Mouse (Mus musculus) neural tube, embryonic 10.5 days (tissue): ENCODE data around the gene Ryr1.

Experiments used
- DNase-seq: peaks from one replicate; pipeline ENCODE4 v3.0.0-alpha.2; 2017; ENCODE audit warnings: low spot score; ENCODE audit errors: extremely low spot score

The Ryr1 gene

DNA sequence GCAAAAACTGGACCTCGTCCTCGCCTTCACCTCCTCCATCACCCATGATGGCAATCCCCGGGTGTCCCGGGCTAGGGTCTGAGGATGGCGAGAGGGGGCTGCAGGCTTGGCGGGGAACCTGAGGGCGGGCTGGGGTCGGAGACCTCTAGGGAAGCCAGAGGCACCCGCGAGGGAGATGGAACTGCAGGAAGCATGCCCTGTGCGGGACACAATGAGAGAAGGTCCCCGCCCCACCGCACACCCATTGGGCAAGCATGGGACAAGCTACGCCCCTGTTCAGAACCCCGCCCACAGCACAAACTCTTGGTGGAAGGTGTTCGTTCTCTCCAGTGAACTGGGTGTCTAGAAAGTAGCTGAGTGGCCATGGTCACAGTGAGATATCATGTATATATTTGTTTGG is at the start of gene Ryr1:
Gene Ryr1 (minus strand): TSS at position 210 of the 400 bp plus-strand sequence.
- DNase-seq, result peak; percentile 72

DNA sequence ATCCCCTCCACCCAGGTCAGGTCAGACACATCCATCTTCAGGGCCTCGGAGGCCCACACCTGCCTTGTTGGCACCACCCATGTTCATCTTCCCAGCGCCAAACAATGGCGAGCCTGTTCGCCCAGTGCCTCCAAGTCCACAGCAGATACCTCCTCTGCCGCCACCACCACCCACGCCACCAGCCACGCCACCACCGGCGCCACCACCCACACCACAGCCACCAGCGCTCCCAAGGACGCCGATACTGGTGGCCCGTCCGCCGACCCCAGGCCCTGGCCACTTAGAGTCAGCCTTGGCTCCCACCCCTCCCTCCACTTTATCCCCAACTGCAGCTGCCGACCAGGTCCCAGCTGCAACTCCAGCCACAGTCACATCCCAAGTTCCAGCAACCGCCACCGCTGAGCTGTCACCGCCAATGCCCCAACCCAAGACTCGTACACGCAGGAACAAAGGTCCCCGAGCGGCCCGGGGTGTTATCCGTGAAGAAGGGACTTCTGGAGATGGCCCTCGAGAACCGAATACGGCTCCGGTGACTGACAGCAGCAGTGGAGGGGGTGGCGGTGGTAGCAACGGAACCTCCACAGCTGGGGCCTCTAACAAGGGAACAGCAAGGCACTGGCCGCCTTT is 47.5 kb upstream of the Ryr1 start:
- DNase-seq, result peak; percentile 42

DNA sequence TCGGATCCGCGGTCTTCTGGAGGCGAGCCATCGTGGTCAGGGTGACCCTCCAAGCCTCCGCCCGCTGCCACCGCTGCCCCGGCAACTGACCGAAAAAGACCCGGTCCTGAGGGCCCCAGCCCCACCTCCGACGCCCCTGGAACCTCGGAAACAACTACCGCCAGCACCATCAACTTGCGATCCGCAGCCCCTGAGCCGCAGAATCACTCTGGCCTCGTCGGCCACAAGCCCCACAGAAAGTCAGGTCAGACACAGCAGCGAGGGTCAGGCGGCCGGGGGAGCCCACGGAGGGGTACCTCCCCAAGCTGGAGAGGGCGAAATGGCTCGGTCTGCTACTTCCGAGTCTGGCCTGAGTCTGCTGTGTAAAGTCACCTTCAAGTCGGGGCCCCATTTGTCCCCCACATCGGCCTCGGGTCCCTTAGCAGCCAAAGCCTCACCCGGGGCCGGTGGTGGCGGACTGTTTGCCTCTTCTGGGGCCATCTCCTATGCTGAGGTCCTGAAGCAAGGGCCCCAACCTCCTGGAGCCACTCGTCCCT is 46.7 kb upstream of the Ryr1 start:
- DNase-seq, result peak; percentile 45

DNA sequence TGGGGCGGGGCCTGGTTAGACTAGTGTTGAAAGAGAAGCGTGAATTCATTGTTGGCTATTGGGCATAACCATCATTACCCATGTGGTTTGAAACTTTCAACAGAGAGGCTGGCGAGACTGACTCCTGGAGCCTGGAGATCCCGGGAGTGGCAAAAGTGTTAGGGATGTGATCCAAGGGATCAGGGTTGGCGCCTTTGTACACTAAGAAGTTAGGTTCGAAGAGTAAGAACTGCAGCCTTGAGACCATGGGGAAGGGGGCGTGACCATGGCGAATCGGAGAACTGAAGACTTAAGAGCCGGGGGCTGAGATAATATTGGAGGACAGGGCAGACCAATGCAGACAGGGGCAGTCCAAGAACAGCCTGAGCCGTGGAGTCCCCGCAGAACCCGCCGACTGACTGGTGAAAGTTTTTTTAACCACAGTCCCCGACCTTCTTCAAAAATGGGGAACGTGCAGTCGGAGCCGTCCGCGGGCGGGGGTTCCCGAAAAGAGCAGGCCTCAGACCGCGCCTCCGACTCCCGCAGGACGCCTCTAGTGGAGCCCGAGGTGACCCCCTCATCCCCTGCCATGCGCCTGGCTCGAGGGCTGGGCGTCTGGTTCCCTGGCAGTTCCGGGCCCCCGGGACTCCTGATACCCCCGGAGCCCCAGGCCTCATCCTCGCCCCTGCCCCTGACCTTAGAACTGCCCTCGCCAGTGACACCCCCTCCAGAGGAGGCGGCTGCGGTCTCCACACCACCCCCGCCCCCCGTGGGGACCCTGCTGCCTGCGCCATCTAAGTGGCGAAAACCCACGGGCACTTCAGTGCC is 46.0 kb upstream of the Ryr1 start:
- peak; percentile 38 for DNase-seq

DNA sequence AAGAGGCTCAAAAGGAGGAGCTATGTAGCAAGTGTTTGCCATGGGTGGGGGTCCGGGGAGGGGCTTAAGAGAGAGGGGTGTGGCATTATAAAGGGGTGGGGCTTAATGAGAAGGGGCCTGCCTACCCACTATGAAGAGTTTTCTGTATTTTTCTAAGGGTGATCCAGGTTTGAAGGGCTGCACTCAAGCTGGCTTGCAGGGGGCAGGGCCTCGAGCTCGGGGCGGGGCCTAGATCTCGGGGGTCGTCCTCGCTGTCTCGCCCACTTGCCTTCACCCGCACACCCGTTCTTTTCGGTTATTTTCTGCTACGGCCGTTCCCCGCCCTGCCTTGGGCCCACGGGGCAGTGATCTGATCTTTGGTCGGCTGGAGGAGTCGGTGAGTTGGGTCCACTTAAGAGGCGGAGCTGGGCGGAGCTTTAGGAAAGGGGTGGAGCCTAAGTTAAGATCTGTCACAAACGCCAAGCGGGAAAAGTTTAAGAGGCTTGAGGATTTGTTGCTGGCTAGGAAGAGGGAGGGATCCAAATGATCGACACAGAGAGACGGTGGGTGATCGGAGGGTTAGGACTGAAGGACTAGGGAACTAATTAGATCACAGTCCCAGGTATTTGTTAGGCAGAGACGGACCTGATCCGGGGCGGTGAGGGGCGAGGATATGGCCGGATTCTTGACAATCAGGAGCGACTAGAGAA is 45.2 kb upstream of the Ryr1 start, which contains the start of the genes Ggn and Spred3:
Gene Ggn (plus strand): TSS at position 145 of the 689 bp plus-strand sequence.
Gene Spred3 (minus strand): TSS at position 346 of the 689 bp plus-strand sequence.
- DNase-seq, result peak; percentile 66

DNA sequence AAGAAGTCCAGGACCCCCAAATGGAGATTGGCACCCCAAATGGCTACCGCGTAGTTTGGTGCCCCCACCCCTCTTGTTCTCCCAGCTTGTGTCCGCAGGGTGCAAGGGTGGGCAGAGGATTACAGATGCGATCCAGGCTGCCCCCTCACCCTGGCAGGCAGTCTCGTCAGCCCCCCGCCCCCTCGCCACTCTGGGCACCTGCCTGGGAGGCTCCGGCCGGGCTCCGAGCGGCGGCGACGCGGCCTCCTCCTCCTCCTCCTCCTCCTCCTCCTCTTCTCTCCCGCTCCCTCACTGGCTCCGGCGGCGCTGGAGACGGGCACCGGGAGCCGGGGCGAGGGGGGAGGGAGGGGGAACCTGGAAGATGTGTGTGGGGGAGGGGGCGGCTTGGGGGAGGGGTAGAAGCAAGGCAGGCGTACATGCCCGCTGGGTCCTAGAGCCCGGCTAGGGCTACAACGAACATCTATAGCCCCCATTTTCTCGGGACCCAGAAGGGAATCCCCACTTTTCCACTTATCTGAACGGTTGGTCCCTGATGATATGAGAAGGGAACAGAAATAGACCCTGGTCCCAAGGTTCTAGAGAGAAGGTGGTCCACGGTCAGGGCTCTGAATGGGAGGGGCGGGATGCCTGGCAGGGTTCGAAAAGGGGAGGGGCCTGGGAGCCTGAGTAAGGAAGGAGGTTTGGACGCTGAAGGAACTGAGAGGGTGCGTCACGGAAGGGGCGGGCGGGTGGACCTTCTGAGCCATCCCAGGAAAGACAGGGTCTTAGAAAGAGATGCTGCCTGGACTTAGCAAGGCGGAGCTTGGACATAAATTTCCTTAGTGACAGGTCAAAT is 44.5 kb upstream of the Ryr1 start:
- peak; percentile 89 for DNase-seq

DNA sequence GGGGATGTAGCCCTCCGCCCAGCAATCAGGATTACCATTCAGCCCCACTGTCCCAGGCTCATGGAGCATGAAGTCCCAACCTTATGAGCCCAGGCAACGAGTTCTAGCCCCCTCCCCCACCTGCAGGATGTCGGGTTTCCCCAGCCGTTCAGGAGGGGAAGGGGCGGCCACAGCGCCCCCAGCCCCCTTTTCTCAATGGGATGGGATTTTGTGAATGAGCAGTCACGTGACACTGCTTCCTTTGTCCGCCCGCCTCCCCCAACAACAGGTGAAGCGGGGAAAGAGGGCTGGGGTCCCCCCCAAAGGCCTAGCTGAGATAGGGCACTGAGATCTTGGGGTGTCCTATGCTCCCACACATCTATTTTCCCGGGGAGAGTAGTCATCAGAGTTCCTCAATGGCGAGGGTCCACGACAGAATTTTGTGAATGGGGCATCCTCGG is 43.8 kb upstream of the Ryr1 start:
- peak; percentile 64 for DNase-seq

DNA sequence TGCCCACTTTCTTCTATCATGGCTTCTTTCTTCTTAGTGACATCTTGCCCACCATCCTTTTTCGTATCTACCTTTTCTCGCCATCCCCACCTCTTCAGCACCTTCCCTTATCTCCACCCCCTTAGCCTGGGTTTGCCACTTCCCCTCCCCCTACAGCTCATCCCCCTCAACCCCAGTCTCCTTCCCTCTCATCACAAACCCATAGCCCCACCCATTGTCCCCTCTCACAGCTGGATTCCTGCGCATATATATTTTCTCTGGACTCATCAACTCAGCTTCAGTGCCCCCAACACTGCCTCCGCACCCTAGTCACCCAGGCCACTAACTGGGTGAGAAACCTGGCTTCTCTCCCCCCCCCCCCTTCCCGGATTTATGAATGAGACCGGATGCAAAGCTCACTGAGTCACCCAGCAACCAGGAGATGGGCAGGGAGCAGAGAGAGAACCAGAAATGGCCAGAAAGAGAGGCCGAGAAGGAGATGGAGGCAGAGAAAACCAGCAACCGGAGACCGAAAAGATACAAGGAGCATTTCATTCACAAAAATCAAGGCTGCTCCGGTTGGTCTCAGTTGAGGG is 43.2 kb upstream of the Ryr1 start:
- DNase-seq, result peak; percentile 42

DNA sequence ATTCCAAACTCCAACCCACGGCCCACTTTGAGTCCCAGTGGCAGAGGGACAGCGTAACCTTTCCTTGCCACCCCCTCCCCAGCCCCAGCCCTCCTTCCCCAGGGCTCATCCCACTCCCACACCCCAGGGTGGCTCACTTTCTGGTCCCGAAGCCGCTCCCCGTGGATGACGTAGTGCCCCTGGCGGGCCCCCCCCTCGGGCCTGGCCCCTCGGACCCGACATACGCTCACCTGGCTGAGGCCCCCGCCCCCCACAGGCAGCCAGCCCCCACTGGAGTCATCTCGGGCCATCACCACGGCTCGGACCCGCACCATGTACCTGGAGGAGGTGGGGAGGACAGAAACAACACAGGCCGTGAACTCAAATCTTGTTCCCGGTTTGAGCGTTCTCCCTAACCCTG is 42.7 kb upstream of the Ryr1 start:
- DNase-seq, result no peak

DNA sequence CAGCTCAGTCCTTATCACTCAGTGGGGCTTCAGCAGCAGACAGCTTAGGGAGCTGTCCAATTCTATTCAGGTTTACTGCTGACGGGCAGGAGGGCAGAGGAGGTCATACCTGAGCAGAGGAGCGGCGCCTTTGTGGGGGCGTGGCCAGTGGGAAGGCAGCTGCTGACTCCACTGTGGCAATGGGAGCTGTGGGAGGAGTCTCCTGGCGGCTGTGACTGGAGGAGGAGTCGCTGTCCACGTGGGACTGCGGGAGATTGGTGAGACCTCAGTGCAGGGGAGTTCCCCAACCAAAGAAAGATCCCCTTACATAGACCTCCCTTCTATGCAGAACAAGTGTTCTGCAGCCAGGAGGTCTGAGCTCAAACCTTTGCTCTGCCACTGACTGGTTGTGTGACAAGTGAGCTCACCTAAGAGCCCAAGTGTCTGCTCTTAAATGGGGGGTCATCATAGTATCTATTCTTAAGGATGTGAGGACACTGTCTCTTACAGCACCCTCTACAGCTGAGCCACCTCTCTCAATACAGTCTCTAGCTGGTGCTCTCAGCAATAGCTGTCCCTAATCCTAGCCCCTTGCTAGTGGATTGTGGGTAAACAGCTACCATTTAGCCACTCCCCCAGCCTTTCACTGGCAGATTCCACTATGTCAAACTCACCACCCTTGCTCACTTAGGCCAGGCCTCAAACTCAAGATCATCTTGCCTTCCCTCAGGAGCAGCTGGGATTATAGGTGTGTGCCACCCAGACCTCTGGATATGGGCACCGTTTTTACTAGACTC is 38.0 kb upstream of the Ryr1 start:
- DNase-seq, result no peak

DNA sequence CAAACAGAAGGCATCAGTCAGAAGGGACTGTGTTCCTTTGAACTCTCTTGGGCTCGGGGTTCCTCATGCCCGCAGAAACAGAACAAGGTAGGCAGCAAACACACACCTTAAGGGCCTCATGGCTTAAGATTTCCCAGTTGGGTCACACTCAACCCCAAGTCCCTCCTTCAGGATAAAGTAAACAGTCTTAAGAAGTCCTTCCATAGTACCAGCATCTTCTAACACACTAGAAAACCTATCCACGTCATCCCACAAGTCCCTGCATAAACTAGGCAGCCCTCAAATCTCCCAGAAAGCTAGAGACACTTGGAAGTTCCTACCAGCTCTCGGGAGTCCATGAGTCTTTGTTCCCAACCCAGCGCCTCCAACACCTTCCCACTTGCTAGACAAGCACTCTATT is 37.3 kb upstream of the Ryr1 start:
- no peak for DNase-seq

DNA sequence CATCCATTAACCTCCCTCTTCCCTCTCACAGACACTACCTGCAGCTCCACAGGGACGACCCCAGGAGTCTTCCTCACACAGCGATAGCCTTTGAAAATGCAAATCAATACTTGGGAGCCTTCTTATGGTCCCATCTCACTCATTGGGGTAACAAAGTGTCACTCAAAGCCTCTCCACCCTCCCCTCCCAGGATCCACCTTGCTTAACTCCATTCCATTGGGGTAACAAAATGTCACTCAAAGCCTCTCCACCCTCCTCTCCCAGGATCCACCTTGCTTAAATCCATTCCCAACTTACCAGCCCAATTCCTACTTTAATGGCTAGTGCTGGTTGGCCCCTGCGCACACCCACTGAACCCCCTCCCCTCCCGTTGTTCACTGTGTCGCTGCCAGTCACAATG is 33.3 kb upstream of the Ryr1 start:
- DNase-seq, result no peak

DNA sequence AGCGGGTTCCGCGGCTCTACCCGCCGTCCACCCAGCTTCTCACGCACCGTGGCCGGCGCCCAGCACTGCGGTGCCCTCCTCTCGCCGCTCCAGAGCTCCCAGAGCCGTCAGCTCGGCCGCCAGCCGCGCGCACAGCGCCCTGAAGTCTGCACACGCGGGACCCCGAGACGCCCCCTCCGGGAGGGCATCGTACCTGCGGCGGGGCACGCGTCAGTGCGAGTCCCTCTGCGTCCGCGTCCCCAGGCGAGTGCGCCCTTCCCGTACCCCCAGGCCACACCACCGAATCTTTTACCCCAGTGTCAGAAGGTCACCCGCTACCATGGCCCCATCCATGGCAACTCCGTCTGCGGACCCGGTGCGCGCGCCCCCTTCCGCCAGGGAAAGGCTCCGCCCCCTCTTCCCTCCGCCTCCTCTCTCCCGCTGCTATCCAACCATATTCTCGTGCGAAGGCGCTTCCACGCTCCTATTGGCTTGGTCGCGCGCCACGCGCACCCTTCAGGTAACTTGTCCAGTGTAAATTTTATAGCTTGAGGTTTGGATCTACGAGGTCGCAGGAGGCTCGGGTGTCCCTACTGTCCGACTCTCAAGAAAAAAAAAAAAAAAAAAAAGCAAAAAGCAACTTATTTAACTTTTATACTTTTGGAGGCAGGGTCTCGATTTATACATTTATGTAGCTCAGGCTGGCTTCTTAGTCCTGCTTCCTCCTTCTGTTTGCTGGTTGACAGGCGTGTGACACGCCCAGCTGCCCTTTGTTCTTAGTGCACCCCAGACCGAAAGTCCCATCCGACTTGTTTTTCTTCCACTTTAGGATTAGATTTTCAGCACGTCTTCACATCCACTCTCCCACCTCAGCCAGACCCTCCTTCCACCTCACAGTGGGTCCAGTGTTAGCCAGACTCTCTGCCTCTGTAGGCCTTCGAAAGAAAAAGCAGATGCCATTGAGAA is 31.1 kb upstream of the Ryr1 start, which contains the start of gene Fam98c:
Gene Fam98c (minus strand): TSS at position 397 of the 945 bp plus-strand sequence.
- DNase-seq, result peak; percentile 82

DNA sequence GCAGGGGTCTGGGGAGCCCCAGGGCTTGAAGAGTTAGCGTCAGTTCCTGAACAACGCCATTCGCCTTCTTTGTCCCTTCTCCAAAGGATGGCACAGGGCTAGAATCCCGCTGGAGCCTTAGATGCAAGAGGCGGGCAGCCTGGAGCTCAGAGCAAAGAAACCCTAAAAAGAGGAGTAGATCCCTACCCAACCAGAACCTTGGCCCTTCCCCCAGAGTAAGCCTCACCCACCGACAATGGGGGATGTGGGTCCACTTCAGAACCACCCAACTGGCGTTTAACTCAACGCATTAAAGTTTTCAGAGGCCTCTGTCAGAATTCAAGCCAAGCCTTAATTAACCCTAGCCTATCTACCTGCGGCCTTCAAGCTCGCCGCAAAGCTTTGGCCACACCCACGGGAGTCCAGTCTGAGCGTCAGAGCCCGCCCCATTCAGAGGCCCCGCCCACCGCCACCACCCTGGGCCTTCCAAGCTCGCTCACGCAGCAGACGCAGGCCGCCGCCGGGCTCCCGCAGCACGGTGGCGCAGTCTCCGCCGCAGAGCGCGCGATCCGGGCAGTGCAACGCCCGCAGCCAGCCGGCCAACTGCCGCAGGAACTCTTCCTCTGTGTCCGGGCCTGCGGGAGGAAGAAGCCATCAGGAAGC is 30.3 kb upstream of the Ryr1 start:
- no peak for DNase-seq

DNA sequence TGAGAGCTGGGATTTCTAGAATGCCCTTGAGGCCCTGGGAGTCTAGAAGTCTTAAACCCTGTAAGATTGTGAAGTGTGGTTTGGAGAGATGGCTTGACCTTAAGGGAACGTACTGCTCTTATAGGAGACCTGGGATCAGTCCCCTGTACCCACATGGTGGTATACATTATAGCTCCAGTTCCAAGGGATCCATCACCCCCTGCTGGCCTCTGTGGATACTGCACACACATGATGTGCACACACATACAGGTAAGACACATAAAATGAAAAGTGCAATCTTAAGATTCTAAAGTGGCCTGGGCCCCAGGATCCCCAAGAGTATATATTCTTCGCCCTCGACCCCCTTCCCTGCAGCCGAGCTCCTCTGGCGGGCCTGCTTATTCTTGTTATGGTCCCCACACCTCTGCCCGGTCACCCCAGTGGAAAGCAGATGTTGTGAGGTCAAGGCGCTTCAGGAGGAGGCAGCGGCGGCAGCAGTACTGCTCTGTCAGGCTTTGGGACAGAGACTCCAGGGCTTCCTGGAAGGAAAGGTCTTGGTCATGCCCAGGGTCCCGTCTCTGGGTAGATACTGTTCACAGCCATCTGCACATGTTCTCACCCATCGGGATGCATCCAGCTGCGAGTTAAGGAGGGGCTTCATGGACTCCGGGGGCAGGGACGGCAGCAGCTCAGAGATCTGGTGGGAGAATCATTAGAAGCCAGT is 29.2 kb upstream of the Ryr1 start:
- DNase-seq, result no peak

DNA sequence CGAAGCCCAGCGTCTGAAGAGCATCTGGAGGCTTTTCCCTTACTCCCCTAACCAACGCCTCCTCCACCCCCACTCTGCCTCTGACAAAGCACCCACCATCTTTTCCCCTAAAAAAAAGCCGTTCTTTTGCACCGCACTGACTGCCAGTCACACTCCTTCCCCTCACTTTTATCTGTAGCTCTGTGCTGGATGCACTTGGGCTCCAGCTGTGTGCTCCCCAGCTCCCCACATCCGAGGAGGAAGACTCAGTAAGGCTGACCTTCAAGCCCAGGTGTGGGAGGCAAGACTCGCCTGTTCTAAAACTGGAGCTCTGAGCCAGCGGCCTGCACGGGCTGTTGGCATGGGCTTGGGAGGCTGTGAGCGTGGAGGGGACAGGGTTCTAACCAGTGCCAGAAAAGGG is 26.5 kb upstream of the Ryr1 start:
- no peak for DNase-seq

DNA sequence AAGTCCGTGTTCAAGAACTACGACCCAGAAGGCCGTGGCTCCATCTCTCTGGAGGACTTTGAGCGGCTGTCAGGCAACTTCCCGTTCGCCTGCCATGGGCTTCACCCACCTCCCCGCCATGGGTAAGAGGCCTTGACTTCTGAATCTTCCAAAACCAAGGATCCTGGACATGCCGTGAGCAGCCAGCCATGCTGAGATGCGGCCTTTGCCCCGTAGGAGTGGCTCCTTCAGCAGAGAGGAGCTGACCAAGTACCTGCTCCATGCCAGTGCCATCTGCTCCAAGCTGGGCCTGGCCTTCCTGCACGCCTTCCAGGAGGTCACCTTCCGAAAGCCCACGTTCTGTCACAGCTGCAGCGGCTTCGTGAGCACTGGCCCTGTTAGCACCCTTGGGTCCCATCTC is 23.8 kb upstream of the Ryr1 start:
- no peak for DNase-seq
